Mouse (Mus musculus) testis, adult 2 months (tissue): ENCODE results near the gene Fam219a.

Source experiments
- CTCF ChIP-seq: fragments of 200-500 bp; IDR thresholded peaks from 2 replicates; pipeline ENCODE4 v1.5.1; 2012; ENCODE audit warnings: low read depth, mild to moderate bottlenecking, inconsistent platforms, low read length, moderate library complexity; ENCODE audit not compliant: control insufficient read depth, insufficient read depth, insufficient replicate concordance
- POLR2A ChIP-seq: fragments of 200-500 bp; IDR thresholded peaks from 2 replicates; pipeline ENCODE4 v1.6.1; 2012; ENCODE audit warnings: low read depth, mild to moderate bottlenecking, inconsistent platforms, low read length, moderate library complexity; ENCODE audit not compliant: control insufficient read depth

GRCm38 (mm10) chr4:41575914-41576313 lies 6.6 kb upstream of the Fam219a start:
- TF ChIP-seq CTCF (no peak), POLR2A (no peak)
